Mouse (Mus musculus) erythroblast, embryonic 14.5 days (primary cell): ENCODE results near the gene Lrrc55. TPM values are rescaled to one million over a fixed set of nuclear protein-coding genes. Genes with fewer than 3 reads are reported as not detected.

Source experiments
- H3K27me3 ChIP-seq: 2 replicates; pipeline ENCODE4 v1.6.1; 2012; ENCODE audit warnings: inconsistent platforms; ENCODE audit not compliant: control insufficient read depth
- H3K36me3 ChIP-seq: 2 replicates; pipeline ENCODE4 v1.6.1; 2012; ENCODE audit warnings: mild to moderate bottlenecking, inconsistent platforms; ENCODE audit not compliant: control insufficient read depth
- H3K4me1 ChIP-seq: 2 replicates; pipeline ENCODE4 v1.6.1; 2012; ENCODE audit warnings: inconsistent platforms; ENCODE audit not compliant: control insufficient read depth
- H3K4me3 ChIP-seq: replicated peaks from 2 replicates; pipeline ENCODE3; 2012; ENCODE audit warnings: moderate library complexity, mild to moderate bottlenecking, inconsistent platforms
- H3K9me3 ChIP-seq: 2 replicates; pipeline ENCODE4 v1.6.1; 2012; ENCODE audit warnings: low read length, inconsistent platforms, mixed read lengths; ENCODE audit not compliant: control insufficient read depth
- GATA1 ChIP-seq: IDR thresholded peaks from 2 replicates; pipeline ENCODE4 v1.6.1; 2012; ENCODE audit warnings: low read length, inconsistent platforms, mixed read lengths
- TAL1 ChIP-seq: IDR thresholded peaks from 3 replicates; pipeline ENCODE4 v1.6.1; 2012; ENCODE audit warnings: low read length, inconsistent platforms, mixed read lengths
- polyA plus RNA-seq: library from polyadenylated mRNA; stranded (reverse); fragments of >175 nt; gene quantifications from 2 replicates; pipeline ENCODE4 v1.2.3, GENCODE M21; 2012

Gene Lrrc55
- polyA plus RNA-seq, 1 experiment = not detected

GRCm38 (mm10) chr2:85139393-85139792 lies 57.6 kb downstream of the Lrrc55 start:
- H3K9me3 ChIP-seq = no peaks in the 10 kb centered on the region
- H3K4me1 ChIP-seq = peaks cover 5% of the 10 kb centered on the region
- H3K36me3 ChIP-seq = no peaks in the 10 kb centered on the region
- TF ChIP-seq GATA1 (no peak), TAL1 (no peak)
- H3K27me3 ChIP-seq = peaks cover 38% of the 10 kb centered on the region
- H3K4me3 ChIP-seq = no peak overlapping the region

- H3K9me3 ChIP-seq = no peaks in the 10 kb centered on the region
- H3K27me3 ChIP-seq = peaks cover 38% of the 10 kb centered on the region
- TF ChIP-seq GATA1 (no peak), TAL1 (no peak)
- H3K4me1 ChIP-seq = peaks cover 5% of the 10 kb centered on the region
- H3K4me3 ChIP-seq = no peak overlapping the region
- no peaks in the 10 kb centered on the region for H3K36me3 ChIP-seq
These were observed 58.9 kb downstream of the Lrrc55 start for GRCm38 (mm10) chr2:85138143-85138542.

- TF ChIP-seq GATA1 (no peak), TAL1 (no peak)
- Histone ChIP-seq H3K27me3 (peaks cover 38% of the 10 kb centered on the region), H3K36me3 (no peaks in the 10 kb centered on the region), H3K4me3 (no peak overlapping the region), H3K9me3 (no peaks in the 10 kb centered on the region), H3K4me1 (peaks cover 5% of the 10 kb centered on the region)
These were observed 59.3 kb downstream of the Lrrc55 start for GRCm38 (mm10) chr2:85137601-85138140.

GRCm38 (mm10) chr2:85136831-85137520 lies 60.0 kb downstream of the Lrrc55 start:
- no peaks in the 10 kb centered on the region for H3K36me3 ChIP-seq
- peaks cover 38% of the 10 kb centered on the region for H3K27me3 ChIP-seq
- TF ChIP-seq GATA1 (no peak), TAL1 (no peak)
- peaks cover 7% of the 10 kb centered on the region for H3K4me1 ChIP-seq
- H3K9me3 ChIP-seq = no peaks in the 10 kb centered on the region
- no peak overlapping the region for H3K4me3 ChIP-seq

- no peak within 1 kb of the TSS for H3K4me3 ChIP-seq
- peaks cover 38% of the 10 kb centered on the region for H3K27me3 ChIP-seq
These were observed 60.9 kb downstream of the Lrrc55 start, which contains the start of gene Aplnr for GRCm38 (mm10) chr2:85136089-85136488. Gene Aplnr, plus strand, starts transcription at chr2:85136225.

GRCm38 (mm10) chr2:85135099-85135498 lies 61.9 kb downstream of the Lrrc55 start:
- peaks cover 38% of the 10 kb centered on the region for H3K27me3 ChIP-seq
- peaks cover 15% of the 10 kb centered on the region for H3K4me1 ChIP-seq
- TF ChIP-seq TAL1 (no peak), GATA1 (no peak)
- H3K4me3 ChIP-seq = no peak overlapping the region
- no peaks in the 10 kb centered on the region for H3K36me3 ChIP-seq
- H3K9me3 ChIP-seq = no peaks in the 10 kb centered on the region

More at GRCm38 (mm10) chr2:85136089-85136488, 60.9 kb downstream of the Lrrc55 start, which contains the start of gene Aplnr:
- Histone ChIP-seq H3K9me3 (no peaks in the 10 kb centered on the region), H3K36me3 (no peaks in the 10 kb centered on the region), H3K4me1 (peaks cover 15% of the 10 kb centered on the region)
- TF ChIP-seq TAL1 (no peak), GATA1 (no peak)

GRCm38 (mm10) chr2:85132204-85132603 lies 64.8 kb downstream of the Lrrc55 start:
- Histone ChIP-seq H3K27me3 (peaks cover 21% of the 10 kb centered on the region), H3K36me3 (no peaks in the 10 kb centered on the region), H3K4me3 (no peak overlapping the region), H3K9me3 (no peaks in the 10 kb centered on the region), H3K4me1 (peaks cover 15% of the 10 kb centered on the region)
- TF ChIP-seq GATA1 = no peak
- no peak for TF ChIP-seq TAL1

- TF ChIP-seq TAL1 (no peak), GATA1 (no peak)
- Histone ChIP-seq H3K27me3 (peaks cover 16% of the 10 kb centered on the region), H3K4me1 (peaks cover 15% of the 10 kb centered on the region), H3K4me3 (no peak overlapping the region), H3K9me3 (no peaks in the 10 kb centered on the region), H3K36me3 (no peaks in the 10 kb centered on the region)
These were observed 65.3 kb downstream of the Lrrc55 start for GRCm38 (mm10) chr2:85131724-85132123.

GRCm38 (mm10) chr2:85131226-85131625 lies 65.8 kb downstream of the Lrrc55 start:
- Histone ChIP-seq H3K36me3 (no peaks in the 10 kb centered on the region), H3K4me1 (peaks cover 15% of the 10 kb centered on the region), H3K27me3 (peaks cover 11% of the 10 kb centered on the region), H3K4me3 (no peak overlapping the region), H3K9me3 (no peaks in the 10 kb centered on the region)
- TF ChIP-seq GATA1 (no peak), TAL1 (no peak)
